Comparison of ENCODE assay signal across 15 mouse cellular contexts in the genomic region with DNA sequence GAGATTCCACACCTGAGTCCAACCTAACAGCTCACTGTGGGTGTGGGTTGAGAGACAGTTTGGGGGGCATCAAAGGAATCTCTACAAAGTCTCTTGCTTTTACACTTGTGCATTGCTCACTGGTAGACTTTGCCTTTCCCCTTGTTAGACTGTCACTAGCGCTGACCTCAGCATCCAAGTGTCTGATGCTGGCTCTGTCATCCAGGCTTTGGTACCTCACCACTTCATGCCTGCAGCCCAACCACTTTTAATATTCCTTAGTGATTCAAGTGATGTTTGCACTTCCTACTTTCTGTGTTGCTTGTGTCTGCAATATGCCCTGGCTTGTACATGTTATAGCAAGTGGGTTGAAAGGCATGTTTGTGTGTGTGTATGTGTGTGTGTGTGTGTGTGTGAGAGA.
A peak's percentile ranks its signal among the peaks of the same experiment; 100 is the strongest.
DNase-seq lines count a peak whose midpoint lies in the region; ATAC-seq lines count a peak whose summit lies in the region.
"Had no signal": no experiment of that assay in that cellular context is flagged by ENCODE, and none has a peak within 500 bp of the region (broad histone marks: within the 10 kb centered on the region; RNA-seq: fewer than 3 reads in every experiment).

No protein-coding gene starts in this region.

- no peak overlapping the region for H3K4me2 ChIP-seq in forebrain, embryonic 11.5 days (ENCODE audit: low read depth, low read length, severe bottlenecking)
- H3K4me2 ChIP-seq in kidney, embryonic 15.5 days = no peak overlapping the region
- H3K4me2 ChIP-seq in intestine, embryonic 15.5 days (replicated peaks) = no peak overlapping the region

- no peak overlapping the region for H3K4me3 ChIP-seq in forebrain, embryonic 10.5 days
- no peak overlapping the region for H3K4me3 ChIP-seq in forebrain, embryonic 11.5 days (ENCODE audit: low read depth, low read length)
- H3K4me3 ChIP-seq in kidney, embryonic 15.5 days (replicated peaks) = no peak overlapping the region
- H3K4me3 ChIP-seq in intestine, embryonic 15.5 days (replicated peaks) = no peak overlapping the region
- H3K4me3 ChIP-seq: forebrain, embryonic 13.5 days; neural tube, embryonic 13.5 days had no signal

- H3K9me3 ChIP-seq in forebrain, embryonic 10.5 days = no peaks in the 10 kb centered on the region
- H3K9me3 ChIP-seq in forebrain, embryonic 11.5 days (ENCODE audit: control insufficient read depth, low read length) = no peaks in the 10 kb centered on the region
- no peaks in the 10 kb centered on the region for H3K9me3 ChIP-seq in kidney, embryonic 15.5 days (replicated peaks)
- H3K9me3 ChIP-seq in intestine, embryonic 15.5 days = no peaks in the 10 kb centered on the region
- H3K9me3 ChIP-seq: forebrain, embryonic 13.5 days; neural tube, embryonic 13.5 days had no signal

- no peak for ATAC-seq in forebrain, embryonic 11.5 days (replicated peaks; ENCODE audit: low FRiP score)
- ATAC-seq in kidney, embryonic 15.5 days (replicated peaks; ENCODE audit: low FRiP score) = no peak
- no peak for ATAC-seq in intestine, embryonic 15.5 days
- ATAC-seq in erythroblast, adult 5-6 weeks (replicated peaks; ENCODE audit: low FRiP score, poor library complexity, severe bottlenecking) = no peak
- ATAC-seq: midbrain, embryonic 16.5 days had no signal

- peak overlapping the region; percentile 85; the same call in 1 of the 2 replicates for H3K27ac ChIP-seq in forebrain, embryonic 10.5 days
- H3K27ac ChIP-seq in forebrain, embryonic 11.5 days (ENCODE audit: low read depth, low read length) = no peak overlapping the region
- H3K27ac ChIP-seq in kidney, embryonic 15.5 days = peak overlapping the region; percentile 97
- peak overlapping the region; percentile 87 for H3K27ac ChIP-seq in intestine, embryonic 15.5 days
- H3K27ac ChIP-seq: forebrain, embryonic 13.5 days had no signal

- no peak for DNase-seq in forebrain, embryonic 10.5 days (ENCODE audit: extremely low spot score, low spot score)
- DNase-seq in forebrain, embryonic 11.5 days (ENCODE audit: low spot score) = no peak
- no peak for DNase-seq in kidney, postnatal 14 days
- peak; percentile 39 for DNase-seq in NIH3T3 (ENCODE audit: low read depth)
- DNase-seq in left cerebral cortex, adult 8-10 months (ENCODE audit: low spot score in 2 of 2) = no peak
- DNase-seq: gastrocnemius, postnatal 14 days; layer of hippocampus, adult 9-11 months; thymus, postnatal 4 days had no signal

- peaks cover 35% of the 10 kb centered on the region for H3K4me1 ChIP-seq in forebrain, embryonic 10.5 days
- H3K4me1 ChIP-seq in forebrain, embryonic 11.5 days (replicated peaks; ENCODE audit: control insufficient read depth, insufficient read depth, low read length) = peaks cover 12% of the 10 kb centered on the region; the same call in 1 of the 2 replicates
- H3K4me1 ChIP-seq in kidney, embryonic 15.5 days = peaks cover 59% of the 10 kb centered on the region
- peaks cover 23% of the 10 kb centered on the region for H3K4me1 ChIP-seq in intestine, embryonic 15.5 days (replicated peaks)

- WGBS in forebrain, embryonic 10.5 days = 82% methylated on average over 1 of the region's 1 CpGs
- WGBS in forebrain, embryonic 11.5 days = 76% methylated on average over 1 of the region's 1 CpGs
- 75% methylated on average over 1 of the region's 1 CpGs for WGBS in kidney, embryonic 15.5 days
- WGBS in intestine, embryonic 15.5 days = 87% methylated on average over 1 of the region's 1 CpGs

- no peaks in the 10 kb centered on the region for H3K27me3 ChIP-seq in forebrain, embryonic 10.5 days (ENCODE audit: poor library complexity, severe bottlenecking)
- no peaks in the 10 kb centered on the region for H3K27me3 ChIP-seq in forebrain, embryonic 11.5 days (ENCODE audit: control insufficient read depth, insufficient read depth, low read length)
- H3K27me3 ChIP-seq in kidney, embryonic 15.5 days = no peaks in the 10 kb centered on the region
- no peaks in the 10 kb centered on the region for H3K27me3 ChIP-seq in intestine, embryonic 15.5 days (replicated peaks)
- H3K27me3 ChIP-seq: forebrain, embryonic 13.5 days; neural tube, embryonic 13.5 days had no signal

- no peak overlapping the region for H3K9ac ChIP-seq in forebrain, embryonic 11.5 days (ENCODE audit: low read length)
- H3K9ac ChIP-seq in kidney, embryonic 15.5 days = no peak overlapping the region
- no peak overlapping the region for H3K9ac ChIP-seq in intestine, embryonic 15.5 days
- H3K9ac ChIP-seq: forebrain, embryonic 13.5 days had no signal

- no peaks in the 10 kb centered on the region for H3K36me3 ChIP-seq in forebrain, embryonic 10.5 days (replicated peaks)
- no peaks in the 10 kb centered on the region for H3K36me3 ChIP-seq in forebrain, embryonic 11.5 days (ENCODE audit: control insufficient read depth, insufficient read depth, low read length)
- H3K36me3 ChIP-seq in kidney, embryonic 15.5 days = no peaks in the 10 kb centered on the region
- no peaks in the 10 kb centered on the region for H3K36me3 ChIP-seq in intestine, embryonic 15.5 days
- H3K36me3 ChIP-seq: G1E; neural tube, embryonic 13.5 days had no signal
